In genomic region chr1:164427777-164428176, GRCm38 (mm10) we compare ENCODE assay signal across 16 mouse cellular contexts.
"Had no signal": no experiment of that assay in that cellular context is flagged by ENCODE, and none has a peak within 500 bp of the region (broad histone marks: within the 10 kb centered on the region; RNA-seq: fewer than 3 reads in every experiment).

No protein-coding gene starts in this region.

- H3K4me2 ChIP-seq: lung, embryonic 15.5 days; midbrain, embryonic 12.5 days; midbrain, embryonic 15.5 days; neural tube, embryonic 12.5 days; stomach, embryonic 15.5 days had no signal

- ATAC-seq: lung, postnatal 0 days; midbrain, embryonic 15.5 days had no signal

- H3K36me3 ChIP-seq: lung, embryonic 15.5 days; midbrain, embryonic 12.5 days; midbrain, embryonic 15.5 days; neural tube, embryonic 12.5 days; stomach, embryonic 15.5 days had no signal

- H3K4me1 ChIP-seq: lung, embryonic 15.5 days; megakaryocyte, embryonic 14.5 days; midbrain, embryonic 12.5 days; midbrain, embryonic 15.5 days; neural tube, embryonic 12.5 days; stomach, embryonic 15.5 days had no signal

- H3K9ac ChIP-seq: lung, embryonic 15.5 days; midbrain, embryonic 12.5 days; midbrain, embryonic 15.5 days; neural tube, embryonic 12.5 days; stomach, embryonic 15.5 days had no signal

- H3K4me3 ChIP-seq: lung, embryonic 15.5 days; megakaryocyte, embryonic 14.5 days; midbrain, embryonic 12.5 days; midbrain, embryonic 15.5 days; neural tube, embryonic 12.5 days; stomach, embryonic 15.5 days had no signal

- DNase-seq: lung, adult 2 months; lung, postnatal 14 days; lung, postnatal 36 days; right cerebral cortex, postnatal 14 days; thymus, adult 2 months; thymus, postnatal 25 days; thymus, postnatal 4 days had no signal

- H3K27ac ChIP-seq: lung, embryonic 15.5 days; macrophage; midbrain, embryonic 12.5 days; midbrain, embryonic 15.5 days; neural tube, embryonic 12.5 days; stomach, embryonic 15.5 days; stomach, postnatal 0 days had no signal

- H3K27me3 ChIP-seq: lung, embryonic 15.5 days; megakaryocyte, embryonic 14.5 days; midbrain, embryonic 12.5 days; midbrain, embryonic 15.5 days; neural tube, embryonic 12.5 days; stomach, embryonic 15.5 days had no signal

- H3K9me3 ChIP-seq: lung, embryonic 15.5 days; megakaryocyte, embryonic 14.5 days; midbrain, embryonic 12.5 days; midbrain, embryonic 15.5 days; neural tube, embryonic 12.5 days; stomach, embryonic 15.5 days had no signal
